Mouse (Mus musculus) stomach, embryonic 15.5 days (tissue): ENCODE measurements around the gene Agpat4. TPM values are rescaled to one million over a fixed set of nuclear protein-coding genes. Genes with fewer than 3 reads are reported as not detected.

ENCODE experiments used
- ATAC-seq: fragments of 200-750 bp; cut with Nextera tagmentation; 2 replicates; pipeline ENCODE4 v1.8.0; 2017; ENCODE audit warnings: low read depth, moderate number of reproducible peaks, moderate TSS enrichment; ENCODE audit not compliant: insufficient read depth, low FRiP score
- H3K27ac ChIP-seq: fragments of 300-500 bp; sonication (generic); 2 replicates; pipeline ENCODE4 v1.5.1; 2015; ENCODE audit warnings: mild to moderate bottlenecking, inconsistent platforms
- H3K27me3 ChIP-seq: fragments of 300-500 bp; sonication (generic); replicated peaks from 2 replicates; pipeline ENCODE4 v1.6.1; 2015; ENCODE audit warnings: inconsistent platforms
- H3K36me3 ChIP-seq: fragments of 300-500 bp; sonication (generic); 2 replicates; pipeline ENCODE4 v1.6.1; 2015; ENCODE audit warnings: inconsistent platforms
- H3K4me1 ChIP-seq: fragments of 300-500 bp; sonication (generic); 2 replicates; pipeline ENCODE4 v1.6.1; 2015; ENCODE audit warnings: inconsistent platforms
- H3K4me2 ChIP-seq: fragments of 300-500 bp; sonication (generic); 2 replicates; pipeline ENCODE4 v1.6.1; 2015; ENCODE audit warnings: mild to moderate bottlenecking, inconsistent platforms
- H3K4me3 ChIP-seq: fragments of 300-500 bp; sonication (generic); replicated peaks from 2 replicates; pipeline ENCODE4 v1.5.1; 2015; ENCODE audit warnings: inconsistent platforms
- H3K9ac ChIP-seq: fragments of 300-500 bp; sonication (generic); 2 replicates; pipeline ENCODE4 v1.6.1; 2015; ENCODE audit warnings: inconsistent platforms
- H3K9me3 ChIP-seq: fragments of 300-500 bp; sonication (generic); 2 replicates; pipeline ENCODE4 v1.6.1; 2016; ENCODE audit warnings: inconsistent platforms
- WGBS: fragments of 180-500 bp; shearing (Covaris S2); methylation state at CpG from one replicate; pipeline ENCODE4 v1.1.7; 2015; 5-methylcytosine and 5-hydroxymethylcytosine counted together
- polyA plus RNA-seq: library from polyadenylated mRNA; unstranded; fragments of >200 nt; fragmentation: Nextera tagmentation; extraction: Ambion mirVana; gene quantifications from 2 replicates; pipeline ENCODE4 v1.2.1, GENCODE M21; 2015

The Agpat4 gene
- polyA plus RNA-seq, 1 experiment from 2014 or later, result 32.5 TPM

DNA sequence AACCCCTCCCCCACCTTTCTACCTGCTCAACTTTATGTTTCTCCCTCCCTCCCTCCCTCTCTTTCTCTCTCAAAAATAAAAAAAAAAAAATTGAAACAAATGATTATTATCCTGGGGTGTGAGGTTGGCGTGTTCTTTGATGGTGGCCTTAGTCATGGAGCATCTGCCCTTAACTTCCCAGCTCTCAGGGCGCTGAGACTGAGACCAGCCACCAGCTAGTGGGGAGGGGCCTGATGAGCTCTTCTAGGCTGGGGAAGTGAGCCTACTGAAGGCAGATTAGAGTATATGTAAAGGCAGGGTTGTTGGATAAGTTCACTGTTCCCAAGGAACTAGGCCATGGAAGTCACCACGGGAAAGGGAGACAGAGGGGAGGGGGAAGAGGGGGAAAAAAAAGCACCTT lies 85.7 kb downstream of the Agpat4 start:
- no peaks in the 10 kb centered on the region for H3K36me3 ChIP-seq
- H3K27ac ChIP-seq, result peak overlapping the region; percentile 82
- no peaks in the 10 kb centered on the region for H3K27me3 ChIP-seq
- H3K9ac ChIP-seq, result no peak overlapping the region
- H3K4me3 ChIP-seq, result no peak overlapping the region
- no peaks in the 10 kb centered on the region for H3K9me3 ChIP-seq
- WGBS, result 56% methylated on average over 3 of the region's 3 CpGs
- ATAC-seq, result no peak
- peaks cover 37% of the 10 kb centered on the region for H3K4me1 ChIP-seq
- no peak overlapping the region for H3K4me2 ChIP-seq

DNA sequence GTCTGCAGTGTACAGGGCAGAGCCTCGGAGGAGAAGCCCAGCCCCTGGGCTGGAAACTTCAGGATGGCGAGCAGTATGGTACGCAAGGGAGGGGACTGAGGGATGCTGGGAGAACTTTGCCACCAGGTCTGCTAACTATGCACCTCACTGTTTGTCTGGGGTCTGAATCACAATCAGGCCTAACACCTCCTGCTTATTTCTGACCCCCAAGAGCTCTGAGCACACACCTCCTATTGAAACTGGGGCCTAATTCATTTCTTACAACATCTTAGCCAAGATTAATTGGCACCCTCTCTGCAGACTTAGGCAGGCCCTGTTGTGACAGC lies 86.1 kb downstream of the Agpat4 start:
- Histone ChIP-seq H3K27me3 (no peaks in the 10 kb centered on the region), H3K4me2 (no peak overlapping the region), H3K4me3 (no peak overlapping the region), H3K36me3 (no peaks in the 10 kb centered on the region), H3K9ac (no peak overlapping the region), H3K27ac (peak overlapping the region; percentile 82), H3K9me3 (no peaks in the 10 kb centered on the region), H3K4me1 (peaks cover 37% of the 10 kb centered on the region)
- no peak for ATAC-seq
- WGBS, result 65% methylated on average over 3 of the region's 3 CpGs

DNA sequence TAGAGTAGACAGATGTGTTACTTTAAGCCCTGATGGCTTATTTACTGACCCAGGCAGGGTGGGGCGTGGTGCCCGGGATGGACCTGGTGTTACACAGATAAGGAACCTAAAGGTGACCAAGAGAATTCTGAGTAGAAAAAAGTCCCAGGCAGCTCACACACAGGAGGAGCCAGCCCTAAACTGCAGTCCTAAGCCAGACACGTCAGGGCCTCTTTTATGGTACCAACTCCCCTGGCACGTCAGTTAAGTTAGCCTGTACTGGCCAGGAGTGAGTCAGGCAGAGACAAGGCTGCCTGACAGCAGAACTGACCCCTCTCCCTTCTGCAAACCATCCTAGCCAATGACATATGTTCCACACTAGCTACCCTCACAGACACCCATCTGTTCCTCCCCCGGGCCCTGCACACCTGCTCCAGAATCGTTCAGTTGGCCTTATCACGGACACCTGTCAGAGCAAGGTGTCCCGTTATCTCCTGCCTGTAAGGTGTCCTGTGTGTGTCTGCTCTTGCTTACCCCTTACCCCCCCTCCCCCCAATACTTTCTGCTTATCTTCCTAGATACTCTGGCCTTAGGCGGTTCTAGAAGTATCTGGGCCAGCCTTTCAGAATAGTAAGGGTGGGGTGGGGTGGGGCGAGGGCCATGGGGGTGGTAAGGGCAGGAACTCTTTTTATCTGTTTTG lies 86.7 kb downstream of the Agpat4 start:
- Histone ChIP-seq H3K9me3 (no peaks in the 10 kb centered on the region), H3K9ac (no peak overlapping the region), H3K4me1 (peaks cover 37% of the 10 kb centered on the region), H3K27ac (peak overlapping the region; percentile 82), H3K36me3 (no peaks in the 10 kb centered on the region), H3K4me3 (no peak overlapping the region), H3K27me3 (no peaks in the 10 kb centered on the region), H3K4me2 (no peak overlapping the region)
- ATAC-seq, result peak; percentile 85
- WGBS, result 30% methylated on average over 10 of the region's 10 CpGs

DNA sequence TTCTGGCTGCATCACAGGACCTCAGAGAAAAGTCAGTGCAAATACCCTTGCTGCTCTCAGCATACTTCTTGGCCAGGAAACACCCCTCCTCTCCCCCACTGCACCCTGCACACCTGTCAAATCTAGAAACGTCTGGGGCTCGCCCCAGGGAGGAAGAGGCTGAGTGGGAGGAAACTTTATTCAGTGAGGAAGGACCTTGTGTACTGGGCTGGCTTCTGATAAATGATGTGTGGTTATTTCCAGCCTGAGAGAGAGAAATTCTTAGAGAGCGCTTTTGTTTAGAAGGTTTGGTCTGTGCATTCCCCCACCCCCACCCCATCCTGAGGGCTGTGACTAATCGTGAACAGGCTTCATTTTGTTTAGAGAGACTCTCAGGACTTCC lies 87.2 kb downstream of the Agpat4 start:
- H3K4me1 ChIP-seq, result peaks cover 37% of the 10 kb centered on the region
- peak overlapping the region; percentile 82 for H3K27ac ChIP-seq
- ATAC-seq, result no peak; the same call in 1 of the 2 replicates
- no peak overlapping the region for H3K4me3 ChIP-seq
- WGBS, result 2% methylated on average over 4 of the region's 4 CpGs
- no peaks in the 10 kb centered on the region for H3K27me3 ChIP-seq
- H3K4me2 ChIP-seq, result no peak overlapping the region
- H3K9ac ChIP-seq, result no peak overlapping the region
- no peaks in the 10 kb centered on the region for H3K9me3 ChIP-seq
- no peaks in the 10 kb centered on the region for H3K36me3 ChIP-seq

DNA sequence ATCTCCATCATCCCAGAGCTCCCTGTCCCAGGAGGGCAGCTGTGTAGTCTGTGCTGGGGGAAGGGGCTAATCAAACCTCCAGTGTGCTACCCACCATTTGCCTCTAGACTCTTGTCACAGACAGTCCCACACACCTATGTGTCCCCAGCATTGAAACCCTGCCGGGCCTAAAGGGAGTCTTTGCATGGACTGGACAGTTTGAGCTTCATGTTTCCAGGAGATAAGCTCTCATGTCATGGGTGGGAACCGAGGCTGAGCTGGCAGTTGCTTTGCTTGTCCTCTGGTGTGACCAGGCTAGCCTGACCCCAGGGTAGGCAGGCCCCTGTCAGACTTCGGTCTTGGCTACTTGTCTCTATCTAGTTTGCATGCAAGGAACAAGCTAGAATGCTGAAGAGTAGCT lies 87.7 kb downstream of the Agpat4 start:
- ATAC-seq, result peak; percentile 51; the same call in 1 of the 2 replicates
- Histone ChIP-seq H3K9ac (no peak overlapping the region), H3K27ac (peak overlapping the region; percentile 82), H3K4me3 (no peak overlapping the region), H3K4me2 (no peak overlapping the region), H3K36me3 (no peaks in the 10 kb centered on the region), H3K4me1 (peaks cover 33% of the 10 kb centered on the region), H3K27me3 (no peaks in the 10 kb centered on the region), H3K9me3 (no peaks in the 10 kb centered on the region)
- 57% methylated on average over 3 of the region's 3 CpGs for WGBS

DNA sequence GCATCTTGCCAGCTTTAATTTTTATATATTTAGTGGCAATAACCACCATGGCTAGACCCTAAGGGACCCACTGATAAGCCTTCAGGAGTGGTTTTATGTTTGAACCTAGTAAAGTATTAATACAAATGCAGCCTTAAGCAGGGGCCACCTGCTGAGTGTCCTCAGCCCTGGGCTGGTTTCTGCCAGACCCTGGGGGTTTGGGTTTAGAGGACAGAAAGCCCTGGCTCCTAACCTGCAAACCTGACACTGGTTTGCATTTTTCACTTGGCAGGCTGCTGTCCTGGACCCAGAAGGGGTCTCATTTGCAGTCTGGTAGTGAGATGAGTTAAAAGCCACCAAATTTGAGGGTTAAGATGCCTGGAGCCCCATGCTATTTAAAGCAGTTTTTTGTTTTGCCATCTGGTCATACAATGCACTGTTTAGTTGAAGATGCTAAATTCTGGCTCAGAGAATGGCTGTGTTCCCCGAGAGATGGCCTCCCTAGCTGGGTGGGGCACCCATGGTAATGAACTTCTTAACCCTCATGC lies 88.6 kb downstream of the Agpat4 start:
- Histone ChIP-seq H3K36me3 (no peaks in the 10 kb centered on the region), H3K27me3 (no peaks in the 10 kb centered on the region), H3K4me2 (no peak overlapping the region), H3K27ac (no peak overlapping the region), H3K9me3 (no peaks in the 10 kb centered on the region), H3K4me1 (peaks cover 33% of the 10 kb centered on the region), H3K9ac (no peak overlapping the region), H3K4me3 (no peak overlapping the region)
- no peak for ATAC-seq
- WGBS, result 10% methylated on average over 1 of the region's 1 CpGs

DNA sequence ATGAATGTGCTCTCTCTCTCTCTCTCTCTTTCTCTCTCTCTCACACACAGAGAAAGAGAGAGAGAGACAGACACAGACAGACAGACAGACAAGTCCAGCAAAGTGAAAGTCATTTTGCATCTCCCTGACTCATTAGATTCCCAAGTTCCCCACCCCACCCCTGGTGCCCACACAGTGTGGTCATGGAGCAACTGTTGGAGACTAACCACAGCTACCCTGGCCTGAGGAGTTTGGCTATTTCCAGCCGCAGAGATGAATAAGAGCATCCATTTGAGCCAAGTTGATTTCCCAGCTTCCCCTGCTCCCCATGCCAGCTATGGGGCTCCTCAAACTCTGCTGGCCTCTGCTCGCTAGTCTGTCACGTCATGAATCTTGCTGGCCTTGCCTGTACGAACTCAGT lies 91.0 kb downstream of the Agpat4 start:
- Histone ChIP-seq H3K4me1 (peaks cover 26% of the 10 kb centered on the region), H3K4me2 (no peak overlapping the region), H3K4me3 (no peak overlapping the region), H3K27ac (no peak overlapping the region), H3K9ac (no peak overlapping the region), H3K36me3 (no peaks in the 10 kb centered on the region), H3K9me3 (no peaks in the 10 kb centered on the region), H3K27me3 (no peaks in the 10 kb centered on the region)
- no peak for ATAC-seq
- WGBS, result 86% methylated on average over 4 of the region's 4 CpGs

DNA sequence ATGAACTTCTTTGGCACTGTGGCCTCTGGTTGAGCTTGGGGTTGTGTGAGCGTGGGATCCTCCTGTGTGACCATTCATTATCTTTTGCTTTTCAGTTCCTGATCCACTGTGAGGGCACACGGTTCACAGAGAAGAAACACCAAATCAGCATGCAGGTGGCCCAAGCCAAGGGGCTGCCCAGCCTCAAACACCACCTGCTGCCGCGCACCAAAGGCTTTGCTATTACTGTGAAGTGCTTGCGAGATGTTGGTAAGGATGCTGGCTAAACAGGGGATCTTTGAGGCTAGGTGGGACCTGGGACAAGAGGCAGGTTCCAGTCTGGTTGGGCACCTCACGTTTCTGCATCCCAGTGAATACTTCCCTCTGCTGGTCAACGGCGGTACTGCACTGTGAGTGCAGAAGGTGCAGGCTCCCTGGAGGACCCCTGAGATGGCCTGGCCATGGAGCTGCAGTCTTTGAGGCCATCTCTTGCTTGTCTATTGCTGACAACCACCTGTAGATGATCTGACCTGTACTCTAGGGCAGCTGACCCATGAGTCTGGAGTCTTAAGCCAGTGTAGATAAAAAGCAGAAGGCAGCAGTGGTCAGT lies 92.1 kb downstream of the Agpat4 start:
- 33% methylated on average over 8 of the region's 8 CpGs for WGBS
- H3K9me3 ChIP-seq, result no peaks in the 10 kb centered on the region
- H3K4me1 ChIP-seq, result peaks cover 15% of the 10 kb centered on the region
- no peaks in the 10 kb centered on the region for H3K27me3 ChIP-seq
- H3K9ac ChIP-seq, result no peak overlapping the region
- H3K27ac ChIP-seq, result no peak overlapping the region
- no peak overlapping the region for H3K4me2 ChIP-seq
- peaks cover 3% of the 10 kb centered on the region; the same call in 1 of the 2 replicates for H3K36me3 ChIP-seq
- H3K4me3 ChIP-seq, result no peak overlapping the region
- ATAC-seq, result no peak; the same call in 1 of the 2 replicates

DNA sequence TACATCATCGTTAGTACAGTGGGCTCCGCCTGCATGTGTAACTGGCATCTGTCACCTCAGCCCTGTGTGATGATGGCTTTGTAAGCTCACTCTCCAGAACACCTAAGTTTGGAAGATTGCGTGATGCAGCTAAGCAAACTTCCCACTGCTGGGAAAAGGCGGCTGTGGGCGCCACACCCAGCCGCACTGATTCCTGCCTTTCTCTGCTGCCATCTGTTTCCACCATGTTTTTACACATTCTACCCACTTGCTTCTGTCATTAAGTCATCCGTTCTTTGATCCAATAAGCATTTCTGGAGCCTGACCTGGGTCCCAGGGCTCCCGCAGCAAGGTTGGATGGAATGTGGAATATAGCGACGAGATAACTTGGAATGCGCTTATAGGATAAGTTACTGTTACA lies 93.4 kb downstream of the Agpat4 start:
- ATAC-seq, result no peak
- Histone ChIP-seq H3K9ac (no peak overlapping the region), H3K9me3 (no peaks in the 10 kb centered on the region), H3K36me3 (peaks cover 6% of the 10 kb centered on the region; the same call in 1 of the 2 replicates), H3K27ac (no peak overlapping the region), H3K4me2 (no peak overlapping the region), H3K27me3 (no peaks in the 10 kb centered on the region), H3K4me1 (peaks cover 7% of the 10 kb centered on the region; the same call in 1 of the 2 replicates), H3K4me3 (no peak overlapping the region)
- WGBS, result 90% methylated on average over 11 of the region's 11 CpGs

DNA sequence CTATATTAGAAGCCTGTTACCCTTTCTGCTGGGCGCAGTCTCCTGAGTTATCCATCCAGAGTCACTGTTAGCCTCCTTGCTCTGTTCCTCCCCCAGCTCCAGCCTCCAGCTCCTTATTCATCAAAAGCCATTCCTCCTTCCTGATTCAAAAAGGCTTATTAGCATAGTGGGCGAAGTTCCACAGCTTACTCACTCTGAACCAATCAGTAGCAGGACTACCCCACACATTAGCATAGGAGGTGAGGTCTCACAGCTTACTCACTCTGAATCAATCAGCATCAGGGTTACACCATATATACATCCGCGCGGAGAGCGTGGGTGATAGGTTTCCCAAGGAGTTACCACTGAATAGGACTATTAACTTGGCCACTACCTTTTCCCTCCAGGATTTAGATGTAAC lies 93.8 kb downstream of the Agpat4 start:
- Histone ChIP-seq H3K4me3 (no peak overlapping the region), H3K4me2 (no peak overlapping the region), H3K36me3 (peaks cover 10% of the 10 kb centered on the region), H3K4me1 (peaks cover 7% of the 10 kb centered on the region; the same call in 1 of the 2 replicates), H3K9ac (no peak overlapping the region), H3K27me3 (no peaks in the 10 kb centered on the region), H3K9me3 (no peaks in the 10 kb centered on the region), H3K27ac (no peak overlapping the region)
- WGBS, result 88% methylated on average over 6 of the region's 6 CpGs
- no peak for ATAC-seq

DNA sequence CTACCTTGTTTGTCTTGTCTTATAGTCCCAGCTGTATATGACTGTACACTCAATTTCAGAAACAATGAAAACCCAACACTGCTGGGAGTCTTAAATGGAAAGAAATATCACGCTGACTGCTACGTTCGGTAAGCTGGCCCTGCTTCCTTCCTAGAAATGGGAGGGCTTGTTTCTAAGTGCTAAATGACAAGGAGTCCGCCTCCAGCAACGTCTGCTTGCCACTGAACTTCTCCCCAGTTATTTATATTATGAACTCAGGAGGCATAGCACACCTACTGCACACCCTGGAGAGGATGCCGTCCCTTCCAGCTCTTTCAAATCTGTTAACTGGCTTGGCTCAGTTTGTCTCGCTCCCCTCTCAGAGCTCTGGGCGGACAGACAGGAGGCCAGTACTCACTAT lies 94.9 kb downstream of the Agpat4 start:
- WGBS, result 82% methylated on average over 8 of the region's 8 CpGs
- H3K4me1 ChIP-seq, result no peaks in the 10 kb centered on the region
- no peak overlapping the region for H3K27ac ChIP-seq
- no peak overlapping the region for H3K9ac ChIP-seq
- peaks cover 16% of the 10 kb centered on the region for H3K36me3 ChIP-seq
- H3K4me3 ChIP-seq, result no peak overlapping the region
- no peaks in the 10 kb centered on the region for H3K27me3 ChIP-seq
- H3K4me2 ChIP-seq, result no peak overlapping the region
- H3K9me3 ChIP-seq, result no peaks in the 10 kb centered on the region
- no peak for ATAC-seq

DNA sequence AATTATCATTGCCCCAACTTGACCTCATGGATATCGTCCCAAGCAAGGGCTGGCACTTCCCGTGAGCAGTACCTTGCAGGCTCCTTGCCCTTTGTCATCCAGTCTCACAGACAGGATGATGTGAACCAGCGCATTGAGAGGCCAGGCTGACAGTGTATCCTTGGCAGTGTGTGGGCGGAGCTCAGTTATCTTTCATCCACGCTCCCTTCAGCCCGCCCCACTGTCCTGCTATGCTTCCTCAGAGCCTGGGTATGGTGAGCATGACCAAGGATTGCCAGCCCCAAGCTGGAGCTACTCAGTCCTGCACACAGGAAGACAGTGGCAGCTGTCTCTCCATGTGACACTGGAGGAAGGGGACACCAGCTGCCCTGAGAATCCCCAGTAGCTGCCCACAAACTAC lies 97.7 kb downstream of the Agpat4 start:
- Histone ChIP-seq H3K36me3 (peaks cover 29% of the 10 kb centered on the region), H3K9ac (no peak overlapping the region), H3K4me3 (no peak overlapping the region), H3K27ac (no peak overlapping the region), H3K27me3 (no peaks in the 10 kb centered on the region), H3K4me2 (no peak overlapping the region), H3K4me1 (no peaks in the 10 kb centered on the region), H3K9me3 (no peaks in the 10 kb centered on the region)
- ATAC-seq, result peak; percentile 54
- WGBS, result 66% methylated on average over 6 of the region's 6 CpGs
